Mouse (Mus musculus) cerebellum, adult 2 months (tissue): ENCODE data around the gene Als2cr12.

Source experiments
- CTCF ChIP-seq: fragments of 200-500 bp; IDR thresholded peaks from 2 replicates; pipeline ENCODE4 v1.5.1; 2011; ENCODE audit warnings: low read depth, mild to moderate bottlenecking, control low read depth, low read length, moderate library complexity, borderline replicate concordance; ENCODE audit not compliant: insufficient read depth
- POLR2A ChIP-seq: fragments of 200-500 bp; IDR thresholded peaks from 2 replicates; pipeline ENCODE4 v1.6.1; 2011; ENCODE audit warnings: low read length, control low read depth, borderline replicate concordance; ENCODE audit not compliant: insufficient read depth

- TF ChIP-seq POLR2A (no peak), CTCF (no peak)
Observed at GRCm38 (mm10) chr1:58719356-58719945, 23.7 kb upstream of the Als2cr12 start.
